Mouse (Mus musculus): Measurements from ENCODE around the gene 0610030E20Rik.

0610030E20Rik gene

DNA sequence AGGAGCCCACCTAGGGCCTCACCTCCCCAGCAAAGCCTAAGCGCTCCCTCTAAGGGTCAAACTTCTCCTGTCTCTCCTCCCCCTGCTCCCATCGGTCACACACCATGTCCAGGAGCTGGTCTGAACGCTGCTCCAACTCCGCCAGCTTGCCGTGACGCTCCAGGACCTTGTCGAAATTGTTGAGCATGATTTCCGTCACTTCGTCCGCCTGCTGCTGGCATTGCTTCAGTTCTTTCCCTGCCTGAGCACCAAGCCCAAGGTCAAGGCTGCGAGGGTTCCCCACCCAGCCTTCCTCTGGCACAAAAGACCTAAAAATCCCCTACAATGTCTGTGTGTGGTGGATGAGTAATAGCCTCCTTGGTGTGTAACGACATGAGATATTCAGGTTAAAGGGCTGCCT is 23.0 kb downstream of the 0610030E20Rik start:
- DNase-seq (ENCODE audit: low spot score), result no peak

DNA sequence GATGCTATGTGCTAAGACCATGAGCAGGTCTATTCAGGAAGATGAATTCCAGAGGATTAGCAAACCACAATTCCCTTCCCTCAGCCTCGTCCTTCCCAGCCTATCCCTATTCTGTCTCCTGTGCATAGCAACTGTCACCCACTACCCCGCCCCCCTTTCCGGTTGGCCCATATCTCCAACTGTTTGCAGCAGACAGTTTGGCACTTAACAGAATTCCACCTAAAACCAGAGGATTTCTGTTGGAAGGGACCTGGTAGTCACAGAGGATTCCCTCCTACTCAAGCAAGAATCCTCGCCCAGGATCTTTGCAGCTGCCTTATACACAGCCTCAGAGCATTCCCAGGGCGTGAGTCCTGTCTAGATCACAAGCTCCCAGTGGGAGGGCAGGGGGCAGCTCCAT is 24.0 kb downstream of the 0610030E20Rik start:
- no peak for DNase-seq (ENCODE audit: low spot score)

DNA sequence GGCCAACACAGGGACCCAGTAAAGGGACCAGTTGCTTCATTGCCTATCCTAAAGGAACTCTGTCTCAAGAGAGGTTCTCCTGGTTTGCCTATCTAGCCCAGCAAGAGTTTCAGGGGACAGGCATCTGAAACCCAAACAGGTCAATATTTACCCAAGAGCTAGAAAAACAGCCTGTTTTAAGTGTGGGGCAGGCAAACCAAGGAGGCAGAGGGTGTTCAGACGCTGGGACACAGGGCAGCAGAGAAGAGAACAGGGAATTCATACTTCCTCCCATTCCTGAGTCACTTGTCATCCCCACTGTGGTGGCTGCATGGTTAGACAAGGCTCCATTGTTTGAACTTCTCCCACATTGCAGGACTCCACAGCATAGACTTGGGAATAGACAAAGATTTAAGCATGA is 24.5 kb downstream of the 0610030E20Rik start:
- no peak for DNase-seq (ENCODE audit: low spot score)

DNA sequence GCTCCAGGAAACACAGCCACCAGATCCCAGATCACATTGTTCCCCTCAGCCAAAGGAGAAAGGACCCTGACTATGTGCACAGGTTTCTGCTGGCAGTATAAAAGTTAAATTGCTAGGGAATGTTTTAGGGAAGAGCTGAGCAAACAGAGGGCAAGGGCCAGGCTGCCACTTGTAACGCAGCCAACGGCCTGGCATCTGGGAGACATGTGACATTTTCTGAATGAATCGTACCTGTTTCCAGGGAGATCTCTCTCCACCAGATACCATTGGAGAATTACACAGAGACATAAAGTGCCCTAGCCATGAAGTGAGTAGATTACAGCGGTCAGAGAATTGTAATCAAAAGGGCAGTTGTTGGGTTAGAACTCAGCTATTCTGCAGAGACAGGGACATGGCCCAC is 26.1 kb downstream of the 0610030E20Rik start:
- no peak for DNase-seq (ENCODE audit: low spot score)

- no peak for DNase-seq (ENCODE audit: low spot score)
These were observed 27.1 kb downstream of the 0610030E20Rik start for GRCm38 (mm10) chr6:72374206-72374605.

- no peak for DNase-seq (ENCODE audit: low spot score)
These were observed 27.9 kb downstream of the 0610030E20Rik start for GRCm38 (mm10) chr6:72374820-72375563.

GRCm38 (mm10) chr6:72378510-72379234 is 31.6 kb downstream of the 0610030E20Rik start:
- DNase-seq (ENCODE audit: low spot score), result no peak

- no peak for DNase-seq (ENCODE audit: low spot score)
These were observed 32.4 kb downstream of the 0610030E20Rik start for GRCm38 (mm10) chr6:72379377-72380130.

GRCm38 (mm10) chr6:72380131-72380770 is 33.1 kb downstream of the 0610030E20Rik start, which contains the start of gene Vamp5:
TSS of gene Vamp5 (minus strand) at chr6:72380468.
- DNase-seq (ENCODE audit: low spot score), result peak; percentile 62

GRCm38 (mm10) chr6:72382494-72382893 is 35.4 kb downstream of the 0610030E20Rik start:
- DNase-seq (ENCODE audit: low spot score), result no peak

GRCm38 (mm10) chr6:72383142-72383820 is 36.2 kb downstream of the 0610030E20Rik start:
- DNase-seq (ENCODE audit: low spot score), result no peak

GRCm38 (mm10) chr6:72383952-72384351 is 36.8 kb downstream of the 0610030E20Rik start:
- no peak for DNase-seq (ENCODE audit: low spot score)

DNA sequence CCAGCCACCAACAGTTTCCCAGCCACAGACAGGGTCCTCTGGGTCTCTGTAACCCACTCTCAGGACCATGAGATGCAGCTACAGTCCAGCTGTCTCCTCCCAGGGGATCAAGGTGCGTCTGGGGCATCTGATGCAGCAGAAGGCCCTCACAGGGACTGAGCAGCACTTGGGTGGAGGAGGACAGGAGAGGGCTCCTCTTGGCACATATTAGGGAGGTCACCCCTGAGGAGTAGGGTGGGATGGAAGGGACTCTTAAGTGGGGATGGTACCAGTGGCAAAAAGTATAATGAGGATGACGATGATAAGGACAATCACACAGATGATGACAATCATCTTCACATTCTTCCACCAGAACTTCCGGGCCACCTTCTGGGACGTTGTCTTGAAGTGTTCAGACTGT is 38.1 kb downstream of the 0610030E20Rik start:
- DNase-seq (ENCODE audit: low spot score), result no peak

- no peak for DNase-seq (ENCODE audit: low spot score)
These were observed 39.4 kb downstream of the 0610030E20Rik start for GRCm38 (mm10) chr6:72386561-72386960.

GRCm38 (mm10) chr6:72387816-72388215 is 40.7 kb downstream of the 0610030E20Rik start:
- DNase-seq (ENCODE audit: low spot score), result no peak

DNA sequence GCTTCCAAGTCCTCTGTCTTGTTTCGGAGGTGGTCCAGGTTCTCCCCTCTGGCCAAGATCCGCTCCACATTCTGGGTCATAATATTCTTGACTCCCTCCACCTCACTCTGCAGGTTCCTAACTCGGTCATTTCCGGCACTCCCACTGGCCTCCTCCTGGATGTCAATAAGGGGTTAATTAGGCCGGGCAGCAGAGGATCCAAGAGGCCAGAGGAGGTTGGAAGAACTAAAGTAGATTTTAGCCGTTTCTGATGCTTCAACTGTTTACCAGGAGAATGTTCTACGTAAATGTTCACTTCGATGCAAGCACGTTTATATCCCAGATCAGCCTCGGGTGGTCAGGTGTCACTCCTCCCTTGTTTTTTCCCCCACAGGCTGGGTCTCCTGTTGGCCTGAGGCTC is 41.1 kb downstream of the 0610030E20Rik start:
- no peak for DNase-seq (ENCODE audit: low spot score)

GRCm38 (mm10) chr6:72388791-72389329 is 41.7 kb downstream of the 0610030E20Rik start:
- DNase-seq (ENCODE audit: low spot score), result no peak

GRCm38 (mm10) chr6:72389471-72389940 is 42.4 kb downstream of the 0610030E20Rik start:
- DNase-seq (ENCODE audit: low spot score), result peak; percentile 22

DNA sequence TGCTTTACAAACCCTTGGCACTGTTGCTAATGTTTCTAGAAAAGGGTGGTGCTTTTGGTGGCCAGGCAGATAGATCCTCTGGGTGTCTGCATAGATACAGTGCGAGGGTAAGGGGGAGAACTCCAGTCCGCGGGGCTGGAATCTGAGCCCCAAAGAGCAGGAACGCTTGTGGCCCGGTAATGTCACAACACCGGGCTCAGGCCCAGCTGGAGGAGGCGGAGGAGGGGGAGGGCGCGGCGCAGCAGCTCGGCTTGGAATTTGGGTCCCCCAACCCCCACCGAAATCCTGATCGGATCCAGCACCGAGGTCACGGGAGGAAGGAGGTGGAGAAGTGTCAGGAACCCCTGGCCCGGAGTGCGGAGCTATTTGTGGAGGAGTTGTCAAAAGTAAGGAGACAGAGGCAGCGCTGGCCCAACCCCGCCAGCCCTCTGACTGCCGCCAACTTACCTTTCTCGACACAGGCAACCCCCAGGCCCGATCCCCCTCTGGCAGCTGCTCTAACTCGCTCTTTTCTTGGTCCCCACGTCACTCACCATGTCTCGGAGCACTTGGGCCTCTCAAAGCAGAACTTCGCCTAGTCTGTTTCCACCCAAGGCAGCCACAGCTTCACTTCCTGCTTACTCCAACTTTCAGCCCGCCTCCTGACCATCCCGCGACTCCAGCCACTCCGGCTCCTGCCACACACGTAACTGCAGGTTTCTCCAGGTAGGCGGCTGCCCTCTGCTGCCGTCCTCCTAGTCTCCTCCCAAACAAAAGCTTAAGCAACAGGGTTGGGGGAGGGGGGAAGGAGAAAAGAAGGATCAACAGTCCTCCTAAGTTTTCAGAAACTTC is 43.0 kb downstream of the 0610030E20Rik start, which contains the start of gene Vamp8:
Gene Vamp8 (minus strand): TSS at position 763 of the 831 bp plus-strand sequence.
- DNase-seq (ENCODE audit: low spot score), result peak; percentile 74

All from testis, postnatal 14 days (tissue).